Mouse (Mus musculus) lung, postnatal 0 days (tissue): ENCODE measurements around the gene Cpsf4.

Source experiments
- CTCF ChIP-seq: IDR thresholded peaks from 2 replicates; pipeline ENCODE4 v1.5.1; 2016; ENCODE audit warnings: antibody characterized with exemption, mild to moderate bottlenecking
- EP300 ChIP-seq: IDR thresholded peaks from 2 replicates; pipeline ENCODE4 v1.6.1; 2016; ENCODE audit warnings: antibody characterized with exemption, mild to moderate bottlenecking, control low read depth

GRCm38 (mm10) chr5:145129124-145129523, 37.9 kb upstream of the Cpsf4 start:
- TF ChIP-seq CTCF (no peak), EP300 (no peak)
